11 mouse cellular contexts compared by ENCODE assay signal in the genomic region with DNA sequence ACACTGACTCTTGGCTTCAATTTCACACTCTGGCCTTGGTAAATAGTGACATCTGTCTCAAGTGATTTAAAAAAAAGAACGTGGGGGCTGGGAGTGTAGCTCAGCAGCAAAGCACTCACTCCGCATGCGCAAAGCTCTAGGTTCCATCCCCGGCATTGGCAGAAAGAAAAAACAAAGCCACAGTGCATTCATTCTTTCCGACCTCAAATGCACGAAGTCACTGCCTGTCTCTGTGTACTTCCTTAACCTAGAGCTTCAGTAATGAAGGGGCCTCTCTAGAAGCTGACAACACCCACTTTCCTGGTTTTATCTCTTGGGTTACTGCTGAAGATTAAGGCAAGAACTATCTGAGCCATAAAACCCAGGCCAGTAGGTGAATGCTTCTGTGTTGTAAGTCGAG. TPM values are rescaled to one million over a fixed set of nuclear protein-coding genes. Genes with fewer than 3 reads are reported as not detected.
DNase-seq lines count a peak whose midpoint lies in the region; ATAC-seq and TF ChIP-seq lines count a peak whose summit lies in the region.
"Had no signal": no experiment of that assay in that cellular context is flagged by ENCODE, and none has a peak within 500 bp of the region (broad histone marks: within the 10 kb centered on the region; RNA-seq: fewer than 3 reads in every experiment).

No protein-coding gene starts in this region.

- peak; percentile 60 for DNase-seq in adrenal gland, postnatal 14 days
- DNase-seq in adrenal gland, adult 18-20 months (ENCODE audit: low spot score in 2 of 2) = no peak
- peak in 2 of 3 experiments; percentile 13 to 14 for DNase-seq in liver, embryonic 14.5 days (ENCODE audit: low read depth in 3 of 3, low spot score in 3 of 3)
- no peak for DNase-seq in liver, embryonic 11.5 days (ENCODE audit: low spot score)
- DNase-seq in thymus, postnatal 10 days (ENCODE audit: low spot score in 2 of 2) = peak; percentile 10 to 32
- no peak for DNase-seq in ovary, adult 18-20 months (ENCODE audit: low spot score)

- H3K9me3 ChIP-seq in liver, embryonic 14.5 days (ENCODE audit: control insufficient read depth, low read length) = no peaks in the 10 kb centered on the region
- H3K9me3 ChIP-seq in liver, embryonic 11.5 days (ENCODE audit: control insufficient read depth, low read length) = no peaks in the 10 kb centered on the region
- H3K9me3 ChIP-seq in heart, embryonic 12.5 days (replicated peaks) = no peaks in the 10 kb centered on the region
- no peaks in the 10 kb centered on the region for H3K9me3 ChIP-seq in kidney, embryonic 16.5 days (ENCODE audit: low read length)
- H3K9me3 ChIP-seq: midbrain, embryonic 10.5 days had no signal

- peak; percentile 35; the same call in 1 of the 2 replicates for ATAC-seq in liver, embryonic 14.5 days (ENCODE audit: insufficient read depth)
- no peak; the same call in 1 of the 2 replicates for ATAC-seq in liver, embryonic 11.5 days (replicated peaks; ENCODE audit: low FRiP score)
- ATAC-seq in heart, embryonic 12.5 days (ENCODE audit: insufficient number of reproducible peaks, low FRiP score) = no peak
- no peak for ATAC-seq in kidney, embryonic 16.5 days (ENCODE audit: low FRiP score, low TSS enrichment)

- peaks cover 7 to 11% of the 10 kb centered on the region in 2 experiments for H3K4me1 ChIP-seq in liver, embryonic 14.5 days (replicated peaks; ENCODE audit: control insufficient read depth in 2 of 2, insufficient read depth in 2 of 2, low read length in 1 of 2)
- H3K4me1 ChIP-seq in liver, embryonic 11.5 days (replicated peaks; ENCODE audit: control insufficient read depth, insufficient read depth, low read length) = peaks cover 6% of the 10 kb centered on the region; the same call in 1 of the 2 replicates
- H3K4me1 ChIP-seq in heart, embryonic 12.5 days (replicated peaks) = peaks cover 21% of the 10 kb centered on the region
- H3K4me1 ChIP-seq in kidney, embryonic 16.5 days (ENCODE audit: insufficient read depth, low read length) = no peaks in the 10 kb centered on the region
- H3K4me1 ChIP-seq: midbrain, embryonic 10.5 days had no signal

- no peak overlapping the region for H3K27ac ChIP-seq in liver, embryonic 14.5 days
- no peak overlapping the region for H3K27ac ChIP-seq in liver, embryonic 11.5 days (ENCODE audit: low read depth, low read length)
- H3K27ac ChIP-seq in heart, embryonic 12.5 days (ENCODE audit: poor library complexity, severe bottlenecking) = peak overlapping the region; percentile 41
- H3K27ac ChIP-seq in kidney, embryonic 16.5 days (ENCODE audit: low read length) = no peak overlapping the region
- H3K27ac ChIP-seq: midbrain, embryonic 10.5 days had no signal

- H3K4me2 ChIP-seq in liver, embryonic 14.5 days (ENCODE audit: low read depth) = no peak overlapping the region
- no peak overlapping the region for H3K4me2 ChIP-seq in liver, embryonic 11.5 days
- 0 out of 2 replicates have a peak overlapping the region, but pooled peaks have one; percentile 6 for H3K4me2 ChIP-seq in heart, embryonic 12.5 days
- no peak overlapping the region for H3K4me2 ChIP-seq in kidney, embryonic 16.5 days (replicated peaks; ENCODE audit: low read depth, low read length)

- no peak for TF ChIP-seq EP300 in liver, embryonic 14.5 days (IDR thresholded peaks at IDR 0.05; ENCODE audit: low read depth)

- H3K27me3 ChIP-seq in liver, embryonic 14.5 days (ENCODE audit: control insufficient read depth, insufficient read depth, low read length) = no peaks in the 10 kb centered on the region
- no peaks in the 10 kb centered on the region for H3K27me3 ChIP-seq in liver, embryonic 11.5 days (replicated peaks; ENCODE audit: control insufficient read depth, insufficient read depth, low read length)
- H3K27me3 ChIP-seq in heart, embryonic 12.5 days (replicated peaks) = no peaks in the 10 kb centered on the region
- H3K27me3 ChIP-seq in kidney, embryonic 16.5 days (ENCODE audit: insufficient read depth, low read length) = no peaks in the 10 kb centered on the region

- peaks cover 5% of the 10 kb centered on the region for H3K36me3 ChIP-seq in liver, embryonic 14.5 days (replicated peaks; ENCODE audit: control insufficient read depth, insufficient read depth, low read depth)
- H3K36me3 ChIP-seq in liver, embryonic 11.5 days (ENCODE audit: control insufficient read depth, insufficient read depth, low read length) = 0 out of 2 replicates have a peak, but pooled peaks cover 2% of the 10 kb centered on the region
- peaks cover 39% of the 10 kb centered on the region for H3K36me3 ChIP-seq in heart, embryonic 12.5 days
- H3K36me3 ChIP-seq in kidney, embryonic 16.5 days (ENCODE audit: insufficient read depth, low read length) = peaks cover 15% of the 10 kb centered on the region; the same call in 1 of the 2 replicates

- H3K9ac ChIP-seq in liver, embryonic 14.5 days (replicated peaks) = no peak overlapping the region
- H3K9ac ChIP-seq in liver, embryonic 11.5 days (ENCODE audit: low read depth, low read length) = no peak overlapping the region
- H3K9ac ChIP-seq in heart, embryonic 12.5 days = no peak overlapping the region
- no peak overlapping the region for H3K9ac ChIP-seq in kidney, embryonic 16.5 days (replicated peaks; ENCODE audit: low read length)

- H3K4me3 ChIP-seq in liver, embryonic 14.5 days (ENCODE audit: insufficient read depth in 1 of 2, low read depth in 2 of 2, low read length in 2 of 2) = no peak overlapping the region
- H3K4me3 ChIP-seq in liver, embryonic 11.5 days (ENCODE audit: low read depth, low read length) = no peak overlapping the region
- H3K4me3 ChIP-seq in heart, embryonic 12.5 days = no peak overlapping the region
- no peak overlapping the region for H3K4me3 ChIP-seq in kidney, embryonic 16.5 days (ENCODE audit: low read length)
- H3K4me3 ChIP-seq: midbrain, embryonic 10.5 days had no signal

- 47% methylated on average over 7 of the region's 7 CpGs for WGBS in liver, embryonic 14.5 days (ENCODE audit: insufficient replicate concordance)
- WGBS in liver, embryonic 11.5 days = 55% methylated on average over 7 of the region's 7 CpGs
- 25% methylated on average over 7 of the region's 7 CpGs for WGBS in heart, embryonic 12.5 days
- 29% methylated on average over 7 of the region's 7 CpGs for WGBS in kidney, embryonic 16.5 days

- TF ChIP-seq CTCF in liver, embryonic 14.5 days (IDR thresholded peaks at IDR 0.05; ENCODE audit: low read depth) = no peak

RNA-seq across cellular contexts. Expression of a gene that starts 45.4 kb away (rescaled TPM):
- 102 and 106 TPM in 2 replicates for total RNA-seq in adrenal gland, postnatal 14 days (2021)
- 100 to 1,000 TPM in 1 of 2 experiments, 10 to 100 TPM in 1; 63.4 to 136 TPM for total RNA-seq in adrenal gland, adult 18-20 months (2021)
- 9.3 and 12.1 TPM in 2 replicates for polyA plus RNA-seq in liver, embryonic 14.5 days (2012; rRNA removed)
- polyA plus RNA-seq in liver, embryonic 14.5 days (2014; fragmentation: Nextera tagmentation; extraction: Ambion mirVana) = 10.7 TPM in 2 replicates
- 37.4 and 40.1 TPM in 2 replicates for polyA plus RNA-seq in liver, embryonic 11.5 days (2014; fragmentation: Nextera tagmentation; extraction: Ambion mirVana)
- 50.7 and 51.7 TPM in 2 replicates for polyA plus RNA-seq in heart, embryonic 12.5 days (2016; fragmentation: Nextera tagmentation; extraction: Ambion mirVana)
- polyA plus RNA-seq in kidney, embryonic 16.5 days (2015; fragmentation: Nextera tagmentation; extraction: Ambion mirVana) = 53.0 and 53.8 TPM in 2 replicates

RNA-seq across cellular contexts. Expression of a gene that starts 57.4 kb away (rescaled TPM):
- total RNA-seq in adrenal gland, postnatal 14 days (2021) = 0.15 and 0.41 TPM in 2 replicates
- total RNA-seq in adrenal gland, adult 18-20 months (2021) = under 1 TPM in 1 of 2 experiments, not detected in 1; 0.45 TPM
- polyA plus RNA-seq in liver, embryonic 14.5 days (2012; rRNA removed) = 0.02 TPM in 2 replicates
- 0.04 and 0.09 TPM in 2 replicates for polyA plus RNA-seq in liver, embryonic 14.5 days (2014; fragmentation: Nextera tagmentation; extraction: Ambion mirVana)
- polyA plus RNA-seq in liver, embryonic 11.5 days (2014; fragmentation: Nextera tagmentation; extraction: Ambion mirVana) = 0.33 TPM in 1 of 2 replicates, not detected in the other
- 0.15 and 0.18 TPM in 2 replicates for polyA plus RNA-seq in heart, embryonic 12.5 days (2016; fragmentation: Nextera tagmentation; extraction: Ambion mirVana)
- 0.12 TPM in 2 replicates for polyA plus RNA-seq in kidney, embryonic 16.5 days (2015; fragmentation: Nextera tagmentation; extraction: Ambion mirVana)
- total RNA-seq: common myeloid progenitor, adult 5-6 weeks had no signal
- polyA plus RNA-seq: spleen, adult 2 months had no signal

Comparison
In these comparisons a context has a peak if more than half of its experiments do, and no peak if none do; other contexts are left out.
1. DNase-seq: peak in adrenal gland, postnatal 14 days (single experiment), liver, embryonic 14.5 days (2 of 3) and thymus, postnatal 10 days (2 of 2); none in adrenal gland, adult 18-20 months (0 of 2), liver, embryonic 11.5 days (single experiment) and ovary, adult 18-20 months (single experiment).